Mouse (Mus musculus) WW6 (cell line): ENCODE data around the gene Sult1e1.

Source experiments
- DNase-seq: peaks from one replicate; pipeline ENCODE4 v3.0.0-alpha.2; 2013; ENCODE audit warnings: low read depth, low spot score

The Sult1e1 gene

GRCm38 (mm10) chr5:87591494-87591893 is at the start of gene Sult1e1:
Gene Sult1e1 (minus strand): TSS chr5:87591594.
- no peak for DNase-seq

DNA sequence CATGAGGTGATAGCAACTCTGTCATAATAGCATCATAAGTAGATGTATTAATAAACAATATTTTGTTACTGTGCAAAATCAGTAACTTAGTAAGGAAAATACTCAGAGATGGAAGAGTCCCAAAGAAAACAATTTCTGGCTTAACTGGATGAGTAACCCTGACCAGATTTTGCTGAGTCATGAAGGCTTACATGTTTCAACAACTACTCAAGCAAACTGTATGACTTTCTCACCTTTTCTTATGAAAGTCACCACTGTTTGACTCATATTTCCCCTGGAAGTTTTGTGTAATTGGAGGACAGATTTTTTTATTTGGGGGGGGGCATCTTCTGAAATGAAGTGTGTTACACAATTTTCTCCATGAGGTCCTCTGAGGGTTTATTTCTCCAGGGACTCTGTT is 31.3 kb upstream of the Sult1e1 start:
- DNase-seq, result no peak

DNA sequence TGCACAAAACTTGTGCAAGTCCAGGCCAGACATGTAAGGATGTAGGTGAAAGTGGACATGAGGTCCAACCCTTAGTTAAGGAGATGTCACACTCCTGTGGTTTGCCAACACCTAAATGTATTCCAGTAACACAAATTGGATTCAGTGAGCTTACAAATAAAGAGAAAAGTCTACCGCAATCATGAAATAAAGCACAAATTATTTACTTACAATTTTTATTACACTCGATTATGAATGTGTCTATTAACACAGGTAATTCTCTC is 23.7 kb upstream of the Sult1e1 start:
- DNase-seq, result no peak

DNA sequence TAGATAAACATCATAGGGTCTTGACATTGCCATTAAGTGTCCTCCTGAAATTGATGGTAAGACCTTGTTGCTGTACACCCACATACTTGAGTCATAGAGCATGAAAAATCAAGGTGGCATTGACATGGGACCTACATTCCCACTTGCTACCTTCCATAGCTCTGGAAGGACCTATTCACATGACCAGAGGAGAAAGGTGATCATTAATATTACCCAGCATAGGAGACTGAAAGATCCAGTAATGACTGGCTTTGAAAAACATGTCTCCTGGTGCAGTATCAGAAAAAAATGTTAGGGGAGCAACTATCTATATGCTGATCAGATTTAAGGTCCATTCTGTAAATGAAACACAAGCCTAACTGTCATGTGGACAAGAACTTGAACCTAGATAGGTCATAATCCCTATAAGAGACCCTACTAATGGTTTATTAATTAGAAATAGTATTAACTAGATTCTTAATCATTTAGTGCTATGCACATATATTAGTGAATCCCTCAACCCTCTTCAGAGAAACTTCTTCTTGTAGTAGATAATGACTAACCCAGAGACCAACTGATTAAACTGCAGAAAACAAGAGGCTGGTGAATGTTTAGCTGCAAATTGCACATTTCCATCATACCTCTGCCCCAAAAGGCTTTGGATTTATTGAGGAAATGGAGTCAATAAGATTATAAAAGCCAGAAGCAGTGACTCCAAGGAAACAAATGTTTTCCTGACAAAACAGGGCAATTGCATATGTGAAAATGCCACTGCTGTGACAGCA is 23.2 kb upstream of the Sult1e1 start:
- no peak for DNase-seq

- no peak for DNase-seq
These were observed 9.6 kb upstream of the Sult1e1 start for GRCm38 (mm10) chr5:87601018-87601417.

- no peak for DNase-seq
These were observed 6.5 kb upstream of the Sult1e1 start for GRCm38 (mm10) chr5:87597891-87598290.

GRCm38 (mm10) chr5:87589916-87590315 is 1.5 kb downstream of the Sult1e1 start:
- no peak for DNase-seq

- no peak for DNase-seq
These were observed 11.0 kb downstream of the Sult1e1 start for GRCm38 (mm10) chr5:87580389-87580788.

DNA sequence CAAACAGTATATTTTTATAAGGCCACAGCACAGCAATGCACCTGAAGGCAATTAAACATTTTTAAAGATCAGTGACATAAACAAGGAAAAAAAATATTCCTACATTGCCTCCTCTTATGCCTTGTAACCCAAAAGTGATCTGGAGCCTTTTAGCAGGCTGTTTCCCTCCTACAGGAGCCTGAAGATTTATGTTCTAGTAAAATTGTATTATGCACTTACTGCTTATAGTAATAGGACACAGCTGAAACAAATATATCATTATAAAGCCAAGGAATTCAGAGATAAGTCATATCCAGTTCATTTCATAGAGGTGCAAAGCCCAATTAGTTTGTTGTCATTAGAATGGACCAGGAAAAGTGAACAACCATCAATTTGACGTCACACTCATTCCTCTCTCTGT is 17.2 kb downstream of the Sult1e1 start:
- no peak for DNase-seq

- no peak for DNase-seq
These were observed 17.9 kb downstream of the Sult1e1 start for GRCm38 (mm10) chr5:87573490-87573889.

DNA sequence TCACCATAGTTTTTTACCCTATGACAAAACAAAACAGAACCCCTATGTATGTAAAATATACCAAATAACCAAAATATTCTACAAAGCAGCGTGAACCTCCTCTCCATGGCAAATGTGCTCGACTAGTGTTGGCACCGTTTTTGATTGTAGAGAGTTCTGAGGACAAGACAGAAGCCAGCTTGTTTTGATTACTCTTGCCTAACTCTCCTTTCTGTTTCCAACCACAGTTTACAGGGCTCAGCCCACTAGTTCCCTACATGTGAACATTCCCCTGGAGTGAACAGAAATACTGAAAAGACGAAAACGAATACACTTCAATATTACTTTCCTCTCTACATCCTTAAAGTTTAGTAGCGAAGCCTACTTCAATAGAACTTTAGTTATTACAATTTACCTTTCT is 18.6 kb downstream of the Sult1e1 start:
- DNase-seq, result no peak

GRCm38 (mm10) chr5:87568845-87569244 is 22.5 kb downstream of the Sult1e1 start, which contains the start of gene Sult1d1:
Gene Sult1d1 (minus strand): TSS chr5:87569027.
- DNase-seq, result no peak

- DNase-seq, result no peak
These were observed 24.1 kb downstream of the Sult1e1 start for GRCm38 (mm10) chr5:87567306-87567705.

DNA sequence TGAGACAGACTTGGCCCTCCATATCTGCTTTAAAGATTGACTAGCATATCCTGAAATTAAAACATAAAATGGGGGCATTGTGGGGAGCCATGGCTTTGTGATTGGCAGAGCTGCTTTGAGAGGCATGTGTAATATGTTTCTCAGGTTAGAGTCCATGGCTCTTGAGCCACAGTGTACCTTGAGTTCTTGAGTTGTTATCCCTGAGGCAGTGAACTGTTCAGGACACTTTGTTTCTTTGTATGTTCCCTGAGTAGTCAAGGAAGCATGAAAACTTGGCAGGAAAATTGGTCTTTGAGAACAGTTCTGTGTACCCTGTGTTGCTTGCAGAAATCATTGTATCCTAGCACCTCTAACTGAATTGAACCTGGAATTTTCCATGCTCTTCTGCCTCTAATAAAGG is 28.4 kb downstream of the Sult1e1 start:
- DNase-seq, result no peak

DNA sequence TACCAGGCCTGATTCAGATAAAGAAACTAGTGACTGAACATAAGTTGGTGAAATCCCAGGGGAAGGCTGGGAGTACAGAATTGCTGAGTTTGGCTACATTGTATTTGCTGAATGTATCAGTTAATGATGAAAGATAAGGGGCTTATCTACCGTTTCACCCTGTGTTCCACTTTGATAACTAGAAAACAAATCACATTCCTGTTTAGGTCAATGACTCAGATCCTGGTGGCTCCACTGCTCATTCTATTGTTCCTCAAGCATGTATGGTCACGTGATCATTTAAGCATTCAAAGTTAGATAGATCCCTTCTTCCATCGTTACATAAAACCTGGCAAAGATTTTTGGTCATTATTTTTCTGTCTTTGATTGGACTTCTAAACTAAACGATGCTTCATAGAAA is 28.9 kb downstream of the Sult1e1 start:
- DNase-seq, result no peak

GRCm38 (mm10) chr5:87560145-87560544 is 31.2 kb downstream of the Sult1e1 start:
- no peak for DNase-seq

GRCm38 (mm10) chr5:87550935-87551334 is 40.5 kb downstream of the Sult1e1 start:
- DNase-seq, result no peak

DNA sequence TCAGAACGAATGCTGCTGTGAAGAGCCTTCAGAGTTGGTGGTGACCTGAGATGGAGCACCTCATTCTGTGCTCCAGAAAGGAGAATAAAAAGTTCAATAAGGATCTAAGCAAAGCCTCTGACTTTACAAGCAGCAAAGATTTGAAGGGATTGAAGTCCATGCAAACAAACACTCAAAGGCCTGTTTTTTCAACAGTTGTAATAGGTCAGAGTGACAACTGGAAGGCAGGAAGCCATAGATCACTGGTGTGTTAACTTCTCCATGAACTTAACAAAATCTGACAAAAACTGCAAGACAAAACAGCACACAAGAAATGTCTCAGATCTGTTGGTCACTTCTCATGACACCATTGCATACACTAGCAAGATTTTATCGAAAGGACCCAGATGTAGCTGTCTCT is 53.3 kb downstream of the Sult1e1 start, which contains the start of gene Sult1b1:
TSS of gene Sult1b1 (minus strand) at position 85 of the 400 bp plus-strand sequence.
- DNase-seq, result no peak

GRCm38 (mm10) chr5:87535994-87536644 is 55.3 kb downstream of the Sult1e1 start:
- DNase-seq, result no peak

GRCm38 (mm10) chr5:87532288-87532687 is 59.1 kb downstream of the Sult1e1 start:
- no peak for DNase-seq
